Mouse (Mus musculus): ENCODE results near the gene Tkt. TPM values are rescaled to one million over a fixed set of nuclear protein-coding genes. Genes with fewer than 3 reads are reported as not detected.

Gene Tkt
- total RNA-seq, 2 experiments from 2014 or later = 10.8 to 10.9 TPM

- no peak for DNase-seq (ENCODE audit: low spot score)
These were observed 36.5 kb downstream of the Tkt start for GRCm38 (mm10) chr14:30584497-30585251.

GRCm38 (mm10) chr14:30585323-30585722 lies 37.2 kb downstream of the Tkt start:
- DNase-seq (ENCODE audit: low spot score) = no peak

DNA sequence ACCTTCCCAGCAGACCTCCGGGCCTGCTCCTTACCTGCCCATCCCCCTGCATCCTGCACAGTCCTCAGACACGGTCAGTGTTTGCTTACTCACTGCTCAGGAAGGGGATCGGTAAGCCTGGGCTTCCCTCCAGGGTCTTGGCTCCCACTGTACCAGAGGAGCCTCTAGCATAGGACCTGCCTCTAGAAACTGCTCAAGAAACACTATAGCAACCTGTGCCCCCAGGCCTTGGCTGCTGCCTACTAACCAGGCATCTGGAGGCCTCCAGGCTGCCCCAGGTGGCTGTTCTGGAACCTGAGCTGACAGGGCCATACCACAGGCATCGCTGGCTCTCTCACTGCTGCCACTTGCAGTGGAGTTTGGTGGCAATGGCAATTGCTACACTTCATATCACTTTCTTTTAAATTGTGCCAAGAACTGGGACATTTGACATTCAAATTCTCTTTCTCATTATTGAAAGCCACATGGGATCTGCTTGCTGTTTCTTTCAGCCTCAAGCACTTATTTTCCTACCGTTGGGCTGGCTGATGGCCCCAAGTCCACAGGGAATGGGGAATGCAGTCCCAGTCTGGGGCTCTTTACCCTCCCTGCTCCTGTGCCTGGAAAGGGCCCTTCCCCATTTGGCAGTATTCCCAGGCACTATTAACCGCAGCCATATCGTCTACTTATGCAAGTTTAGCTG lies 38.8 kb downstream of the Tkt start:
- no peak for DNase-seq (ENCODE audit: low spot score)

- DNase-seq (ENCODE audit: low spot score) = no peak
These were observed 42.0 kb downstream of the Tkt start for GRCm38 (mm10) chr14:30590041-30590645.

DNA sequence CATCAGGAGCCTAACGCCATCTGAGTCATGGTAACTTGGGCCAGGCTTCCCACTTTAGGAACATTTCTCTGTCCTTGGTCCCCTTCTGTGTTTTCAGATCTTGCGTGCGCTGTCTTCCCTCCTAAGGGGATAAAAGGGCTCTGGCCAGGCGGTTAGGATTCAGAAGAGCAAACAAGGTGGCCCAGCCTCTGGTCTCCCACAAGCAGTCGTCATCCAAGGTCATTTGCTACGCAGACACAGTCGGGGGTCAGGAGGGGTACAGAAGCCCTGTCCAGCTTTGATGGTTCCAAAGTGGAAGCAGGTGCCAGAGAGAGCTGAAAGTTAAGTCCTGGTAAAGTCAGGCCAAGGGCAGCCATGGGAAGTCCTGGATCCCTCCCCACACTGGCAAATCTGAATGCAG lies 42.8 kb downstream of the Tkt start:
- no peak for DNase-seq (ENCODE audit: low spot score)

DNA sequence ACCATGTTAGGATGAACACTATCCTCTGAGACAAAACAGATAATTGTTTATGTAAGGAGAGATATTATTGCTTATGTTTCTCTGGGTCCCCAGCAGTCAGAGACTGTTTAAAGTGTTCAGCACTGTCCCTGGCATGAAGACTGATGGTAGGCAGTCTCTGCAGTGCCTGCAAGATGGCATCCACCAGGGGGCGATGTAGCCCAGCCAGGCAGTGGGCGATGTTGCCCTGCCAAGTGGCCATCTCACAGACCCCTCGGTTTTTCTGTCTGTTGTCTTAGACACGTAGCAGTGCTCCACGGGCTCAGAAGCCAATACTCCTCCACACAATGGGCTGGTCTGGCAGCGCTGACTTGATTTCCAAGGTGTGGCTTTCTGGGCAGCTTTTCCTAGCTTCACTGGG lies 43.3 kb downstream of the Tkt start:
- peak; percentile 79 for DNase-seq (ENCODE audit: low spot score)

- DNase-seq (ENCODE audit: low spot score) = peak; percentile 77
These were observed 45.3 kb downstream of the Tkt start for GRCm38 (mm10) chr14:30593279-30594091.

GRCm38 (mm10) chr14:30594092-30594695 lies 46.0 kb downstream of the Tkt start:
- peak; percentile 63 for DNase-seq (ENCODE audit: low spot score)

DNA sequence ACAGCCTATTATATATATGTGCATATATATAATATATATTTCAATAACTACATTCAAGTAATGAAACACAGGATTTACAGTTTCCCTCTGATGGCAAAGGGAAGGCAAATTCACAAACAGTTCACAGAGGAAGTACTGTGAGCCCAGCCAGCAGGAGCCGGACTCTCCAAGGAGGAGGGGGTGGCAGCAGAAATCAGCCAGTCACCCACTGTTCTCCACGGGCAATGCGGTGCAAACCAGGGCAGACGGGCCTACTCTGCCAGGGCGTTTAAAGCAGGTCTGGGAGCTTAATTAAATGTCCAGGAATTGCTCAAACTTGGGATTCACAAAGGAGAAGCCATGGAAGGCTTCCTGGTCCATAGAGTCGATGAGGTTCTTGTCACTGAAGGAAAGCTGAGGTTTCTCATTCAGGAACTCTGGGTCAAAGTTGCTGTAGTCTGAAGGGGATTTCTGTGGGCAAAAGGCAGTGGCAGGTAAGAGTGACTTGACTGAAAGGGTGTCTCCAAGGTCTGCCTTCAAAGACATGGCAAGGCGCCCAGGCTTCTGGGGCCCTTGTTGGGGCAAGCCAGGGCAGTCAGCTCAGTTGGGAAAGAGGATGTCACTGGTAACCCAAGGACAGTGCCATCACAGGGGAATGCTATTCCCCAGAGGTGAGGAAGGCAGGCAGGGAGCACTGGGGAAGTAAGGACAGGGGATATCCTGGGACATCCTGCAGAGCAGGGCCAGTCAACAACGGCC lies 47.6 kb downstream of the Tkt start:
- no peak for DNase-seq (ENCODE audit: low spot score)

DNA sequence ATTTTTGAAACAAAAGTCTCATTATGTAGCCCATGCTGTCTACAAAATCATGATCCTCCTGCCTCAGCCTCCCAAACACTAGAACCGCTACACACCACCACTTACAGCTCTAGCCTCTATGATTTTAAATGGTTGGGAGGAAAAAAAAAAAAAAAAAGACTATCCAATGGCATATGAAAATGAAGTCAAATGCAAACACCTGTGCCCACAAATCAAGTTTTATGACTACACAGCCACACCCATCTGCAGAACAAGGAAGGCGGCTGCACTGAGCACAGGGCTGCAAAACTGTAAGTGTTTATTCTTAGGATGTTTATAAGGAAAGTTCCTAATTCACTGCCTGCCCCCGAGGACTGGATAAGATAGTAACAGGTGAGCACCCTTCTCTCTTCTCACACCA lies 48.2 kb downstream of the Tkt start:
- DNase-seq (ENCODE audit: low spot score) = no peak

DNA sequence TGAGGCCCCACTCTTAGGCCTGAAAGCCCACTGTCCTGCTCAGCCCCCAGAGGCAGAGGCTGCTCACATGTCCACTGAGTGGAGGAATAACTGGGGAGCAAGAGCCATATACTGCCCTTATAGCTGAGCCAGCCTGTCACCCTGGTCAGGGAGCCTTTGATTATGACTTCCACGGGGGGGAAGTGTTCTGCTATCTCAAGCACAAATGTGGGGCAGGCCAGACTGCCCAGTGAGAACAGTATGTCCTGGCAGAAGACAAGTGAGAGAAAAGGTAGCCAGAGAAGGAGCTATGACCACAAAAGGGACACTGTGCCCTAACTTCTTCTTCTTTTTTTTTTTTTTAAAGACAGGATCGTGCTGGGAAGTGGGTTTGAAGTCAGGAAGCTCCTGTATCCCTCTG lies 49.0 kb downstream of the Tkt start:
- DNase-seq (ENCODE audit: low spot score) = peak; percentile 52

DNA sequence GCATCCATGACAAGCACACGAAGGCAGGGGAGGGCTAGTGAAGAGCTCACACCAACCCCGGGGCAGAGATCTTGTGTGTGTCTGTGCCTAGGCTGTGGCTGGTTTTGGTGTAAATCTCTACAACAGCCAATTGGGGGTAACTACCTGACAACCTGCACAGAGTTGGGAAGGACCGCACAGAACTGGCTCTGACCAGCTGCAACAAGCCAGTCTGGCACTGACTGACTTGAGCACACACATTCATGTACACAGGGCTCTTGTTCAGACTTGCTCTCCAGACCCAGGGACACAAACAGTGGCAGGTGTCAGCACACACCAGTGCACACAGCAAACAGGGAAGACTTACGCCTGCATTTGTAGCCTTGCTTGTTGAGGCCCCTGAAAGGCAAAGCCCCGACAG lies 58.7 kb downstream of the Tkt start:
- no peak for DNase-seq (ENCODE audit: low spot score)

GRCm38 (mm10) chr14:30607696-30608095 lies 59.5 kb downstream of the Tkt start:
- DNase-seq (ENCODE audit: low spot score) = no peak

GRCm38 (mm10) chr14:30608176-30608575 lies 60.0 kb downstream of the Tkt start:
- no peak for DNase-seq (ENCODE audit: low spot score)

GRCm38 (mm10) chr14:30609499-30609898 lies 61.3 kb downstream of the Tkt start:
- no peak for DNase-seq (ENCODE audit: low spot score)

DNA sequence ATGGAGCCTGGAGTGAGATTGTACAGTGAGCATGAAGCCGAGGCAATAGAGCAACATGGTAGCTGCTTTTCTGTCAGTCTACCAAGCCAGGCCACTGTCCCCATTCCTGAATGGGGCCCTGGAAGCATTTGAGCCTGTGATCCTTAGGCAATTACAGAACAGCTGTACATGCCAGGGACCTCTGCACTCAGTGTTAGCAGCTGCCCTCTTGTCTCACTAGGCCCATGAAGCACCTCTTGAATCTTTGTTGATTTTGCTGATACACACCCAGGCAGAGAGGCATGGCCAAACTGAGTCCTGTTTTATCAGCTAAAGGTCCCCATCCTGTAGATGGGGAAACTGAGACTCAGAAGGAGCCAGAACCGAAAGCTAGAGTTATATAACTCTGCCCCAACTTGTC lies 62.1 kb downstream of the Tkt start:
- no peak for DNase-seq (ENCODE audit: low spot score)

GRCm38 (mm10) chr14:30610940-30611339 lies 62.8 kb downstream of the Tkt start:
- DNase-seq (ENCODE audit: low spot score) = no peak

DNA sequence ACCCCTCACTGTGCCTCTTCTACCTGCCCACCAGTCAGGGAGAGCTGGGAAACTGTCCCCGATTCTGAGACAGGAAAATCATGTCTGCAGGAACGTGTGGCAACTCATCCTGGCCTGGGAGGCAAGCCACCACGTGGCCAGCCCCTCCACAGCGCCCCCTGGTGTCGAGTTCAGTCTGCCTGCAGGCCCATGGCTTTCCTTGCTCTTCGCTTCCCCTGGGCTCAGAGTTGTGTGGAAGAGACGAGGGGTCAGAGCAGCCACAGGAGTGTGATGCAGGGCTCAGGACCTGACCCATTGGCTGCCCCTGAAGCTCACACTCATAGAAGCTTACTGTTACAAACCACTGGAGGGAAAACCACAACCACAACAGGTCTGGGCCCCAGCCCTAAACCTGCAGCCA lies 64.4 kb downstream of the Tkt start:
- peak; percentile 85 for DNase-seq (ENCODE audit: low spot score)

GRCm38 (mm10) chr14:30612962-30613715 lies 65.0 kb downstream of the Tkt start:
- no peak for DNase-seq (ENCODE audit: low spot score)

DNA sequence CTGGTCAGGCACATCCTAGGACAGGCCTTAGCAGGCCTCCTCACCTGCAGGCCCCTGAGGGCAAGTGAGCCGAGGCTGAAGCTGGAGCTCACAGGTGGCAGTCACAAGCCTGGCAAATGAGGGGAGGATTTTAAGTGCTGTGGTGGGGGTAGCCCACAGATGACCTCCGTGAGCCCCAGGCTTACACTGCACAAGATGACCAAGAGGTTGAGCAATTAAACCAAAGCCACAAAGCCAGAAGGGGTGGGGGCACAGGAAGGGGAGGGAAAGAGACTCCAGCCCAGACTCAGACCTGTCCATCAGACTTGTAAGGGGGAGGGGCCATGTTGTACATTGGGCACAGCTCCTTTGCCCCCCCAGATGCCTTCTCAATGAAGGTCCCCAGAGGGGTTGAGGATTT lies 68.6 kb downstream of the Tkt start:
- DNase-seq (ENCODE audit: low spot score) = no peak
